Mouse (Mus musculus) CH12.LX (cell line): ENCODE data around the gene Vmn1r203. TPM values are rescaled to one million over a fixed set of nuclear protein-coding genes. Genes with fewer than 3 reads are reported as not detected.
"Not testable (repeated sequence)": the region's sequence is repeated elsewhere in the genome, so short reads cannot be mapped to it uniquely, and the experiment has no call there.

ENCODE experiments used
- DNase-seq: peaks from one replicate; pipeline ENCODE4 v3.0.0-alpha.2; 2013; ENCODE audit errors: extremely low read depth
- H3K27ac ChIP-seq: 2 replicates; pipeline ENCODE4 v1.5.1; 2012; ENCODE audit warnings: low read depth, mild to moderate bottlenecking, control low read depth, moderate library complexity; ENCODE audit not compliant: insufficient read depth
- H3K27me3 ChIP-seq: replicated peaks from 2 replicates; pipeline ENCODE3; 2012; ENCODE audit warnings: inconsistent platforms
- H3K36me3 ChIP-seq, 2 experiments: replicated peaks in 1 of 2; 2 replicates each; pipeline versions ENCODE3 to v1.6.1; 2012; ENCODE audit warnings: inconsistent platforms in 1 of 2, low read length in 1 of 2, mild to moderate bottlenecking in 1 of 2, mixed read lengths in 1 of 2, moderate library complexity in 1 of 2; ENCODE audit not compliant: control insufficient read depth in 1 of 2, insufficient read depth in 1 of 2
- H3K4me1 ChIP-seq, 2 experiments: 2 replicates each; pipeline ENCODE4 v1.6.1; 2012; ENCODE audit warnings: inconsistent platforms in 1 of 2, moderate library complexity in 1 of 2; ENCODE audit not compliant: insufficient read depth in 2 of 2, control insufficient read depth in 1 of 2
- H3K4me2 ChIP-seq: 2 replicates; pipeline ENCODE4 v1.6.1; 2012; ENCODE audit warnings: low read depth, mild to moderate bottlenecking, control low read depth; ENCODE audit not compliant: poor library complexity, insufficient read depth, severe bottlenecking
- H3K4me3 ChIP-seq, 3 experiments: fragments of 150-350 bp in 1 of 3; sonication (generic) in 1 of 3; replicated peaks in 1 of 3; 2 replicates each; pipeline versions ENCODE3 to v1.5.1; 2011 to 2012; ENCODE audit warnings: low read depth in 2 of 3, low read length in 2 of 3, mild to moderate bottlenecking in 2 of 3, moderate library complexity in 2 of 3, control low read depth in 1 of 3, improper control_type of control experiment in 1 of 3, inconsistent platforms in 1 of 3, mixed read lengths in 1 of 3; ENCODE audit not compliant: poor library complexity in 1 of 3
- H3K79me2 ChIP-seq: replicated peaks from 2 replicates; pipeline ENCODE4 v1.6.1; 2012; ENCODE audit warnings: mild to moderate bottlenecking, moderate library complexity; ENCODE audit not compliant: control insufficient read depth, poor library complexity, insufficient read depth, severe bottlenecking; ENCODE audit errors: extremely low read depth
- H3K9ac ChIP-seq: 2 replicates; pipeline ENCODE4 v1.6.1; 2012; ENCODE audit warnings: low read depth, mild to moderate bottlenecking, control low read depth, moderate library complexity; ENCODE audit not compliant: insufficient read depth
- H3K9me3 ChIP-seq: replicated peaks from 2 replicates; pipeline ENCODE3; 2012; ENCODE audit warnings: low read length, inconsistent platforms, mixed read lengths
- BHLHE40 ChIP-seq: IDR thresholded peaks from 2 replicates; pipeline ENCODE4 v1.6.1; 2011; ENCODE audit warnings: mild to moderate bottlenecking, low read depth, low read length, improper control_type of control experiment
- CHD2 ChIP-seq: IDR thresholded peaks from 2 replicates; pipeline ENCODE4 v1.6.1; 2011; ENCODE audit warnings: low read length, improper control_type of control experiment
- CTCF ChIP-seq, 2 experiments: IDR thresholded peaks in 1 of 2; conservative IDR thresholded peaks in 1 of 2; 2 replicates each; pipeline ENCODE4 v1.5.1; 2011 to 2012; ENCODE audit warnings: low read depth in 2 of 2, low read length in 2 of 2, improper control_type of control experiment in 1 of 2, inconsistent platforms in 1 of 2, mild to moderate bottlenecking in 1 of 2, moderate library complexity in 1 of 2
- E2F4 ChIP-seq: IDR thresholded peaks from 2 replicates; pipeline ENCODE4 v1.6.1; 2011; ENCODE audit warnings: low read depth, low read length, improper control_type of control experiment; ENCODE audit not compliant: insufficient replicate concordance
- EP300 ChIP-seq: IDR thresholded peaks from 2 replicates; pipeline ENCODE4 v1.6.1; 2011; ENCODE audit warnings: low read length, improper control_type of control experiment
- IRF4 ChIP-seq: IDR thresholded peaks from 2 replicates; pipeline ENCODE4 v1.6.1; 2014; ENCODE audit warnings: low read depth, mild to moderate bottlenecking, inconsistent platforms, low read length, improper control_type of control experiment
- JUN ChIP-seq: IDR thresholded peaks from 2 replicates; pipeline ENCODE4 v1.6.1; 2011; ENCODE audit warnings: low read depth, mild to moderate bottlenecking, low read length, improper control_type of control experiment, moderate library complexity; ENCODE audit not compliant: insufficient read depth
- JUND ChIP-seq: conservative IDR thresholded peaks from 2 replicates; pipeline ENCODE4 v1.6.1; 2011; ENCODE audit warnings: low read depth, low read length, improper control_type of control experiment
- MAX ChIP-seq: IDR thresholded peaks from 2 replicates; pipeline ENCODE4 v1.6.1; 2011; ENCODE audit warnings: low read length, improper control_type of control experiment
- MXI1 ChIP-seq: IDR thresholded peaks from 2 replicates; pipeline ENCODE4 v1.6.1; 2011; ENCODE audit warnings: mild to moderate bottlenecking, low read depth, low read length, improper control_type of control experiment
- NELFE ChIP-seq: IDR thresholded peaks from 2 replicates; pipeline ENCODE4 v1.6.1; 2011; ENCODE audit warnings: low read depth, low read length, improper control_type of control experiment
- NRF1 ChIP-seq: IDR thresholded peaks from 2 replicates; pipeline ENCODE4 v1.6.1; 2014; ENCODE audit warnings: low read depth, mild to moderate bottlenecking, inconsistent platforms, low read length, improper control_type of control experiment, moderate library complexity
- PAX5 ChIP-seq: IDR thresholded peaks from 2 replicates; pipeline ENCODE4 v1.6.1; 2012; ENCODE audit warnings: low read length, inconsistent platforms, mixed read lengths
- POLR2A ChIP-seq: IDR thresholded peaks from 2 replicates; pipeline ENCODE4 v1.6.1; 2011; ENCODE audit warnings: low read depth, mild to moderate bottlenecking, improper control_type of control experiment, low read length
- POLR2AphosphoS2 ChIP-seq: IDR thresholded peaks from 2 replicates; pipeline ENCODE4 v1.6.1; 2011; ENCODE audit warnings: low read depth, low read length, improper control_type of control experiment
- RCOR1 ChIP-seq: conservative IDR thresholded peaks from 2 replicates; pipeline ENCODE4 v1.6.1; 2012; ENCODE audit warnings: low read depth, mild to moderate bottlenecking, inconsistent platforms, low read length, improper control_type of control experiment
- SIN3A ChIP-seq: IDR thresholded peaks from 2 replicates; pipeline ENCODE4 v1.6.1; 2012; ENCODE audit warnings: low read length, improper control_type of control experiment, inconsistent platforms
- SMC3 ChIP-seq: IDR thresholded peaks from 2 replicates; pipeline ENCODE4 v1.6.1; 2011; ENCODE audit warnings: low read depth, low read length, improper control_type of control experiment
- UBTF ChIP-seq: IDR thresholded peaks from 2 replicates; pipeline ENCODE4 v1.6.1; 2012; ENCODE audit warnings: low read depth, mild to moderate bottlenecking, inconsistent platforms, low read length, improper control_type of control experiment, moderate library complexity
- USF1 ChIP-seq: IDR thresholded peaks from 2 replicates; pipeline ENCODE4 v1.6.1; 2014; ENCODE audit warnings: low read depth, mild to moderate bottlenecking, inconsistent platforms, low read length, improper control_type of control experiment
- USF2 ChIP-seq: conservative IDR thresholded peaks from 2 replicates; pipeline ENCODE4 v1.6.1; 2011; ENCODE audit warnings: low read depth, low read length, improper control_type of control experiment
- ZC3H11A ChIP-seq: IDR thresholded peaks from 2 replicates; pipeline ENCODE4 v1.6.1; 2012; ENCODE audit warnings: low read depth, mild to moderate bottlenecking, inconsistent platforms, low read length, improper control_type of control experiment
- ZKSCAN1 ChIP-seq: IDR thresholded peaks from 2 replicates; pipeline ENCODE4 v1.6.1; 2012; ENCODE audit warnings: low read depth, inconsistent platforms, low read length, improper control_type of control experiment, borderline replicate concordance
- ZNF384 ChIP-seq: IDR thresholded peaks from 2 replicates; pipeline ENCODE4 v1.6.1; 2012; ENCODE audit warnings: low read depth, low read length, improper control_type of control experiment, inconsistent platforms
- dilution Hi-C: fragments of 300-500 bp; cut with MboI; formaldehyde crosslinking; loops from 2 replicates; pipeline ENCODE4 v1.14.3; 2020; ENCODE audit warnings: low sequenced_read_pairs; ENCODE audit not compliant: extremely low pct_unique_long_range_greater_than_20kb, extremely low pct_ligation_motif_present
- in situ Hi-C: fragments of 300-500 bp; cut with MboI; formaldehyde crosslinking; loops from 3 replicates; pipeline ENCODE4 v1.14.3; 2019; ENCODE audit warnings: low sequenced_read_pairs, low pct_ligation_motif_present, low pct_unique_long_range_greater_than_20kb, mixed read lengths
- polyA plus RNA-seq: library from polyadenylated mRNA; unstranded; fragments of >175 nt; gene quantifications from 2 replicates; pipeline ENCODE4 v1.2.1, GENCODE M21; 2012; ENCODE audit warnings: low read depth; ENCODE audit not compliant: insufficient read length
- total RNA-seq, 2 experiments: library from RNA; depleted of rRNA; stranded (reverse); fragments of 300-350 nt in 1 of 2; fragments of >200 nt in 1 of 2; gene quantifications; 2 replicates each; pipeline ENCODE4 v1.2.3; 2012 to 2014

Gene Vmn1r203
- total and polyA plus RNA-seq, 3 experiments = 0.04 to 0.08 (median 0.06) TPM

- H3K9me3 ChIP-seq = no peaks in the 10 kb centered on the region
- in situ Hi-C loops = no loop called here
- no peak for DNase-seq
Measured at GRCm38 (mm10) chr13:22502431-22502830, 15.5 kb upstream of the Vmn1r203 start.

DNA sequence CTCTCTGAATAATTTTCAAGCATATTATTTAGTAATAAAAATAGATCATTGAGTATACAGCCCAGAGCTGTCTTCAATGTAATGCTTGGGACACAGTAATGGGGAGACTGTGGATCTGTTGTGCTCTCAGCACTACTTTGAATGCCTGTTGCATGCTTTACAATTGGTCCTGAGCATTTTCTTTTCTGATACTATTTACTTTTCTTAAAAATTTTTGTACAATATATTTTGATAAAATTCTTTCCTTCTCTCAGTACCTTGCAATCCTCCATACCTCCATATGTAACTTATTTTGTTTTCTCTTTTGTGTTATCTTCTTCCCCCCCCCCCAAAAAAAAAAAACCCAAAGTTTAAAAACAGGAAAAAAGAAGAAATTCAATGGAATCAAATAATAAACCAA, 12.6 kb upstream of the Vmn1r203 start, which contains the start of gene Vmn1r202:
TSS of gene Vmn1r202 (minus strand) at position 101 of the 400 bp plus-strand sequence.
- H3K9me3 ChIP-seq = no peaks in the 10 kb centered on the region
- H3K4me2 ChIP-seq = no peak within 1 kb of the TSS
- H3K4me3 ChIP-seq = no peak within 1 kb of the TSS
- TF ChIP-seq BHLHE40 (no peak), POLR2A (no peak), SMC3 (no peak), E2F4 (no peak), POLR2AphosphoS2 (no peak), CHD2 (no peak), SIN3A (no peak), NELFE (no peak), ZKSCAN1 (no peak), JUND (no peak), PAX5 (no peak), CTCF (conservative IDR thresholded peaks at IDR 0.05 in 1 of 2, IDR thresholded peaks at IDR 0.05 in 1 of 2; ENCODE audit: low read depth in 2 of 2, low read length in 2 of 2) (no peak), IRF4 (no peak), NRF1 (no peak), ZC3H11A (no peak), MAX (no peak), RCOR1 (no peak)
- TF ChIP-seq, all 38 proteins: peak for 0
- in situ Hi-C loops = no loop called here
- Histone ChIP-seq H3K4me1 (peaks cover 0 to 19% of the 10 kb centered on the region in 2 experiments; a peak in 3 of 4 replicates), H3K79me2 (no peaks in the 10 kb centered on the region), H3K9ac (no peak within 1 kb of the TSS), H3K27ac (no peak within 1 kb of the TSS), H3K36me3 (no peaks in the 10 kb centered on the region), H3K27me3 (no peaks in the 10 kb centered on the region)
- no peak for DNase-seq
- dilution Hi-C loops = no loop called here

More at GRCm38 (mm10) chr13:22502431-22502830, 15.5 kb upstream of the Vmn1r203 start:
- no peak overlapping the region for H3K4me2 ChIP-seq
- H3K4me1 ChIP-seq = peaks cover 0 to 26% of the 10 kb centered on the region in 2 experiments; a peak in 3 of 4 replicates
- no peak for TF ChIP-seq POLR2A
- TF ChIP-seq ZNF384 = no peak
- no peak for TF ChIP-seq IRF4
- no peak for TF ChIP-seq E2F4
- TF ChIP-seq MXI1 = no peak
- TF ChIP-seq UBTF = no peak
- TF ChIP-seq USF2 = no peak
- TF ChIP-seq SMC3 = no peak
- no peak for TF ChIP-seq CHD2
- TF ChIP-seq USF1 = no peak
- no peak for TF ChIP-seq ZC3H11A
- TF ChIP-seq RCOR1 = no peak
- no peak for TF ChIP-seq ZKSCAN1
- no peak for TF ChIP-seq EP300
- no peak for TF ChIP-seq CTCF (conservative IDR thresholded peaks at IDR 0.05 in 1 of 2, IDR thresholded peaks at IDR 0.05 in 1 of 2; ENCODE audit: low read depth in 2 of 2, low read length in 2 of 2)
- TF ChIP-seq JUN = no peak
- no peak for TF ChIP-seq MAX
- no peak overlapping the region for H3K27ac ChIP-seq
- dilution Hi-C loops = no loop called here
- H3K4me3 ChIP-seq = no peak overlapping the region
- H3K27me3 ChIP-seq = no peaks in the 10 kb centered on the region
- H3K36me3 ChIP-seq = no peaks in the 10 kb centered on the region
- H3K9ac ChIP-seq = no peak overlapping the region
- H3K79me2 ChIP-seq = no peaks in the 10 kb centered on the region

DNA sequence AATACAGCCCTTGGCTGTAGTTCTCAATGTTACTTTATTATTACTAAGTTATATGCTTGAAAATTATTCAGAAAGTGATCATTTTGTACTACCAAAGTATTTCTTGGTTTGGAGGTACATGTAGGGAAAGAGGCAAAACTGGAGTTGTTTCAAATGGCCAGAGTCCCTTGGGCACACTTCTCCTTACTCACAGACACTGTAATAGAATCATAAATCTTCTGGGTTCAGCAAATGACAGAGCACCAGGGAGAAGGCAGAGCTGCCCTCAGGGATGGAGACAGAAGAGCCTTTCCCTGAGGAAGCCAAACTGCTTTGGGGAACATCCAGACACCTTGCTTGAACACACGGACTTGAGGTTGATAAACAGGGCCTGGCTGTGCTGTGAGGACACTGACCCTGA, 35.0 kb downstream of the Vmn1r203 start, which contains the start of gene Vmn1r204:
TSS of gene Vmn1r204 (plus strand) at position 301 of the 400 bp plus-strand sequence.
- H3K27me3 ChIP-seq, dilution Hi-C loops, H3K36me3 ChIP-seq, H3K4me1 ChIP-seq, in situ Hi-C loops, H3K27ac ChIP-seq, H3K4me3 ChIP-seq, DNase-seq, H3K9ac ChIP-seq, H3K9me3 ChIP-seq, H3K79me2 ChIP-seq, H3K4me2 ChIP-seq: not testable (repeated sequence)
